Mouse (Mus musculus) induced T-regulatory cell, adult 2 months (primary cell): ENCODE measurements at regions not wholly inside any gene's neighbourhood (a gene's known extent, or its start where the extent isn't known, plus 50 kb on each side); places are given as distances from the start of the nearest gene placed in this dataset.
A peak's percentile ranks its signal among the peaks of the same experiment; 100 is the strongest.

ENCODE experiments used
- DNase-seq: peaks from one replicate; pipeline ENCODE4 v3.0.0-alpha.2; 2012; ENCODE audit warnings: low read depth

DNA sequence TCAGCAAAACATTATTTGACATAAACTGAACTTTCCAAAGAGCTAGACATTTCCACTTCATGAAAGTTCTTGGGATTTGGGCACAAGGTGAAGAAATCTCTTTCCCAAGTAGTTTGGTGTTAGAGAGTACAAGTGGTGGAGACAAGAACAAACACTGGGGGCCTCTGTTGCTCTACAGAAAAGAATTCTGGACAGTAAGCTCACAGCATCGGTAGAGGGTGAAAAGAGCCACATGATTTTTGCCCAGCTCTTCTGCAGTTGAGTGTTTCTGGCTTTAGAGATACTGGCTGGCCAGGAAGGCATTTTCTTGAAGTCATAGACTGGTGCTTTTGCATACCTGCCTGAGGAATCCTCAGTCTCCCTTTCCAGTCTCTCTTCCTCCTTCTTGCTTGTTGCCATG, 127.8 kb downstream of the Stk31 start:
- peak; percentile 21 for DNase-seq

DNA sequence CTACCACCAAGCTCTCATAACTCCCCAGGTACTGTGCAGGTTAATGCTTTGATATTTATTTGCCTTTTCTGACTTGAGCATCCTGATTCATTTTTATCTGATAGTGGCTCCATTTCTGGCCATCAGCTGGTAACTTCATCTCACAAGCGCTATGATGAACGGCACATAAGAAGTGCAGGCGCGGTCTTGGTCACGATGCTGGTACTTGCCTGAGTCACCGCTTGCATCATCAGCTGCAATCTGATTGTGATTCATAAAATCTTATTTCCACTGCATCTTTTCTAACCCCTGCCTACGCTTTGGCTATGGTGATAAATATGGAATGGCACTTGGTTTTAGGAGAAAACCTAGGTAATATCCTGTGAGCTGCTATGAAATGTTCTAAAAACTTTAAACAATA, 128.3 kb downstream of the Stk31 start:
- peak; percentile 17 for DNase-seq

- peak; percentile 36 for DNase-seq
Measured at GRCm38 (mm10) chr6:49533956-49534355, 138.6 kb downstream of the Stk31 start.

- no peak for DNase-seq
Measured at GRCm38 (mm10) chr6:49534551-49534950, 139.1 kb downstream of the Stk31 start.

DNA sequence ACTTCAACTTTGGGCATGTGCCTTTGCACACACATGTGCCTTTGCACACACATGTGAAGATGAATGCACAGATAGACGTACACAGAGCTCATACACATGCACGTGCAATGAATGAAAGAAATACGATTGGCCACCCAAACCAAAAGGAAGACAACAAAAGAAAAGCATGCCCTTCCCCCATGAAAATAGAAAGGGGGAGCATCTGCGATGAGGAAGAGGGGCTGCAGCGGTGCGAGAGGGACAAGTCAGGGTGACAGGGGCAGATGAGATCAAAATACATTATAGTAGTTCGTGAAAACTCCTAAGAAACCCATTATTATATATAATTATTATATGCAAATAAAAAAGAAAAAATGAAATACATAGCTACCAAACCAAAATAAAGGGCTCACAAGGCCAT, 149.5 kb downstream of the Stk31 start:
- DNase-seq, result no peak

GRCm38 (mm10) chr6:49555069-49555468, 159.7 kb downstream of the Stk31 start:
- no peak for DNase-seq

DNA sequence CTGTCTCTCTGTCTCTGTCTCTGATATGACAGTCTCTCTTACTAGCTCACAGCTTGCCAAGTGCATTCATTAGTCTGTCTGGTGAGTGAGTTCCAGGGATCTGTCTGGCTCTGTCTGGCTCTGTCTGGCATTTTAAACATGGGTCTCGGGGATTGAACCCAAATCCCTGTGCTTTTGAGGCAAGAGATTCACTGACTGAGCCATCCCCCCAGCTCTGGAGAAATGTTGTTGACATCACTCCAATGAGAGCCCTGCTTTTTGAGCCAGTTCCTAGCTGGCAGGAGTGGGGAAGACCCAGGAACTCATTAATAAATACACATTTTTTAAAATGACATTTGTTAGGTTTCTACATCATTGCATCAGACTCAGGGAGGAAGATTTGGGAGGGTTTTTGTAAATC, 163.1 kb downstream of the Stk31 start:
- DNase-seq, result no peak

GRCm38 (mm10) chr6:49559112-49559511, 163.7 kb downstream of the Stk31 start:
- DNase-seq, result no peak

GRCm38 (mm10) chr6:49578340-49578739, 182.9 kb downstream of the Stk31 start:
- peak; percentile 31 for DNase-seq

DNA sequence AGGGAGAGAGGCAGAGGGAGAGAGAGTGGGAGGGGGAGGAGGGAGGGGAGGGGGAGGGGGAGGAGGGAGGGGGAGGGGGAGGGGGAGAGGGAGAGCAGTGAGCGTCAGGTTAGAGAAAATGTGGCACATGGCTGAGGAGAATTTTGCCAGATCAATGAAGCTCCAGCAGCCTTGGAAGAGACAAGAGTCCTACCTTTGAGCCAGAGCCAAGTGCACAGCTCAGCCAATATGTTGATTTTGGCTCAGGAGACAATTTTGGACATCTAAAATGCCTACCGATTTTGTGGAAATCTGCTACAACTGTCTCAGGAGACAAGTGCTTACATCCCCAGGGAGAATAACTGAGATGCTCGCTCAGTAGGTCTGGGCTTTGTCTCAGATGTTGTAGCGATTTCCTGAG, 184.3 kb downstream of the Stk31 start:
- DNase-seq, result no peak

- no peak for DNase-seq
Measured at GRCm38 (mm10) chr6:49582040-49582707, 186.8 kb downstream of the Stk31 start.

DNA sequence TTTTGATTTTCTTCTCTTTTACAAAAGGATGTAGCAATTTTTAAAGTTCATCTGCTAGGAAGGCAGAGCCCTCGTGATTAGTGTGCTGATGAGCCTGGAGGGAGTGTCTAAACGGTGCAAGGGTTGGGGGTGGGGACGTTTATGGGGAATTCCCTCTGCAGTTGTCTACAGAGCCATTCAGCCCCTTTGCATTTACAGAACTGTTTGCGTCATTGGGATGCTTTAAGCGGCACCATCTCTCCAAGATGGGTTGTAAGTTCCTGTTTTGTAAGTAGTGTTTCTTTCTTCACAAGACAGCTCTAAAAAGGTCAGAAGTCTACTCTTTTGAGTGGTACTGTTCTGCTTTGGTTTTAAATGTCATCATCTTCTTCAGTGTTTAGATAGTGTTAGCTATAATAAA, 191.1 kb downstream of the Stk31 start:
- DNase-seq, result peak; percentile 93

GRCm38 (mm10) chr6:49588677-49589076, 193.3 kb downstream of the Stk31 start:
- DNase-seq, result peak; percentile 75

GRCm38 (mm10) chr6:49590927-49591631, 195.7 kb downstream of the Stk31 start:
- DNase-seq, result peak; percentile 30

- no peak for DNase-seq
Measured at GRCm38 (mm10) chr6:49591632-49592000, 196.2 kb downstream of the Stk31 start.

DNA sequence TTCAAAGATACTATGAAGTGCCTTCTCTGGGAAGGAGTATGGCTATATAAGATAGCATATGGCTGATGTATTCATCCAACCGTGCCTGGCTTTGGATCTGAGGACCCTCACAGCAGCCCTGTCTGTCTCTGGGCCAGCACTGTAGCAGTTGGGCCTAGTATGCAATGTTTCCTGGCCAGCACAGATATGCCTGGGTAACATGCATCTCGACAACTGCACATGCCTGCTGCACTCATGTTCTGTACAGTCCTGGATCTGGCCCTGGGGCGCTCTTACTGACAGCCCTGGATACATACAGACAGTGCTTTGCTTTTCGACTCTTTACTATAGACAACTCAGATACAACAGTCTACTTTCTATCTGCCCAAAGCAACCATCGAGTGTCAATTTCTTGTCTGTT, 197.3 kb downstream of the Stk31 start:
- no peak for DNase-seq

DNA sequence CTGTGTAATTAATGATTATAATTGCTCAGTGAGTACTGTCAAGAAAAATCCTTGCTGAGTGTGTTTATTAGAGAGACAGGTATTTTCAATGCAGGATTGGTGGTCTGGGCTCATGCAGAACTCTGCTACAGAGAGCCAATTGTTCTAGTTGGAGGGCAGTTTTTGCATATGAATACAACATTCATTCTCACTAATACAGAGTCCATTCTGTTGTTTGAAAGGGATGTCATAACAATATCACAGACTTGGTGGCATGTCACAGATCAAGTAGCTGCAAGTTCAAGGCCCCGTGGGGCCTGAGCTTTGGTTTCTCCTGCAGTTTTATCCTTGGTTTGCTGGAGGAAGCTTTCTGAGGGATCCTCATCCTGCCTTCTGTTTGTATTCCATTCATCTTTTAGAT, 207.8 kb downstream of the Stk31 start:
- no peak for DNase-seq

DNA sequence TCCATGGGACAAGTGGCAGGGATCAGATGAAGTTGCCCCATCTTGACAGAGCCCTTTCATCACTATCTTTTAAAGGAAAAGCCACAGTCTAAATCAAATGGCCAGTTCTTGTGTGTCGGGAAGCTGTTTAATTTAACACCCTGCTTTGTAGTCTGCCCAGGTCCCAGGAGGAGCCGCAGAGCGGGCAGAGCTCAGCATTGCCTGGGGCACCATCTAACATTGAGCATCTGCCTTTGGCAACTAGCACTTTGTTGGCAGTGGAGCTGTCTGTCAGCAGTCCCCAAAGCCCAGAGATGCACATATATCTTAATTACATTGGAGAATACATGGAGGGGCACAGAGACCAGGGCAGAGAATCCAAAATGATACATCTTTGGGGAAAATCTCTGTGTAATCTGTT, 208.4 kb downstream of the Stk31 start:
- DNase-seq, result no peak

DNA sequence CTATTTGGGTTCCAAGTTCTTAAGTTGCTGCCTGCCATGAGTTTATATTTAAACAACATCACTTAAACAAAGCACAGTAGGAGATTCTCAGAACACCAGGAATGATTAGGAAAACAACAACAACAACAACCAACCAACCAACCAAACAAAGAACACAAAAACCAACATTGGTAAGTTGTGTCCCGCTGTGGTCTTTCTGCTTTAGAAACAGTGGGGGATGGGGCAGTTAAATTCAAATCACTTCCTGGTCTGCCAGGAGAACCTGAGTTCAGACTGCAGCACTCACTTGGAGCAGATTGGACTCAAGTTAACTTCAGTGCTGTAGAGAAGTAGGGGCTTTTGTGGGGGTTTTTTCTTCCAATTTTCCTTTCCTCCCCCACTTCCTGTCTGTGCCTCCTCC, 210.6 kb downstream of the Stk31 start:
- DNase-seq, result no peak

- no peak for DNase-seq
Measured at GRCm38 (mm10) chr6:49606626-49607158, 211.3 kb downstream of the Stk31 start.

DNA sequence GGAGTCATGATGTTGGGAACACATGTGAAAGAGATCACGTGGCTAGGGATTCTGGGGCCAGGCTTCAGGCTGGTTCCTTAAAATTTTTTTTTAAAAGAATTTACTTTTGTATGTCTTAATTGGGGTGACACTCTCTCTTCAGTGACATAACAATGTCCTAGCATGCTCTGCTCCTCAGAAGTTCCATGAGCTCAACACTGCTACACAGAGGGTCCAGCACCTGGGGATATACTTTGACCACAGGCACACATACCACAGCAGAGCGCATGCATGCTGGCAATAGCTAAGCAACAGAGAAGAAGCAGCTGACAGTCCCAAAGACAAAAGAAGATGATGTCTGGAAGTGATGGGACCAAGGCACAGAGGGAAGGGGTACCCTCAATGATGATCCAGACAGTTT, 198.4 kb upstream of the Npy start:
- DNase-seq, result no peak

DNA sequence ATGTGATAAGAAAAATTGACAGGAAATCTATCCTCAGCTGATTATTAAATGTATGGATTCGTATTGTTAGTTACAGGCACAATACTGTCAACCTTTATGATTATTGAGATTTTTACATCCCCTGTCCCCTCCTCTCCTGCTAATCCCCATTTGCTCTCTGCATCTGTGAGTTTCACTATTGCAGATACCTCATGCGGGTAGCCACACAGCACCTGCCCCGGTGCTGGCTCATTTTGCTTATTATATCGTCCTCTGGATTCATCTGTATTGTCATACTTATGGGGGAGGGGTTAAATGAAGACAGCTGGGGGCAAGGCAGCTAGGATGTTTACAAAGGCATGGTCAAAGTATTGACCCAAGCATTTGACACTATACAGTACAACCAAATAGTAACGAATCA, 197.9 kb upstream of the Npy start:
- DNase-seq, result no peak

GRCm38 (mm10) chr6:49633470-49634095, 188.9 kb upstream of the Npy start:
- peak; percentile 22 for DNase-seq
